Mouse (Mus musculus) gastrocnemius, postnatal 4 days (tissue): ENCODE measurements at regions not wholly inside any gene's neighbourhood (a gene's known extent, or its start where the extent isn't known, plus 50 kb on each side); places are given as distances from the start of the nearest gene placed in this dataset.
A peak's percentile ranks its signal among the peaks of the same experiment; 100 is the strongest.

Source experiments
- DNase-seq, 2 experiments: peaks; one replicate each; pipeline ENCODE4 v3.0.0; 2021 to 2022; ENCODE audit warnings: low spot score in 2 of 2, mixed read lengths in 2 of 2

GRCm38 (mm10) chr11:19737807-19738206, 186.4 kb upstream of the Spred2 start:
- no peak for DNase-seq

- DNase-seq = no peak
Observed at GRCm38 (mm10) chr11:19739527-19740151, 184.5 kb upstream of the Spred2 start.

GRCm38 (mm10) chr11:19740562-19740961, 183.6 kb upstream of the Spred2 start:
- DNase-seq = no peak

- no peak for DNase-seq
Observed at GRCm38 (mm10) chr11:19747097-19747972, 176.8 kb upstream of the Spred2 start.

- no peak for DNase-seq
Observed at GRCm38 (mm10) chr11:19747973-19748559, 176.1 kb upstream of the Spred2 start.

GRCm38 (mm10) chr11:19758892-19759291, 165.3 kb upstream of the Spred2 start:
- DNase-seq = no peak

GRCm38 (mm10) chr11:19760861-19761693, 163.1 kb upstream of the Spred2 start:
- DNase-seq = peak in 1 of 2 experiments; percentile 59

- DNase-seq = no peak
Observed at GRCm38 (mm10) chr11:19761694-19761976, 162.5 kb upstream of the Spred2 start.

GRCm38 (mm10) chr11:19767316-19767715, 156.9 kb upstream of the Spred2 start:
- no peak for DNase-seq

- DNase-seq = no peak
Observed at GRCm38 (mm10) chr11:19767871-19768270, 156.3 kb upstream of the Spred2 start.

GRCm38 (mm10) chr11:19768962-19769361, 155.2 kb upstream of the Spred2 start:
- no peak for DNase-seq

- DNase-seq = no peak
Observed at GRCm38 (mm10) chr11:19774010-19774409, 150.2 kb upstream of the Spred2 start.

GRCm38 (mm10) chr11:19775741-19776140, 148.4 kb upstream of the Spred2 start:
- DNase-seq = no peak

- DNase-seq = no peak
Observed at GRCm38 (mm10) chr11:19776473-19777200, 147.5 kb upstream of the Spred2 start.

- no peak for DNase-seq
Observed at GRCm38 (mm10) chr11:19778191-19778590, 146.0 kb upstream of the Spred2 start.

- DNase-seq = no peak
Observed at GRCm38 (mm10) chr11:19785110-19785509, 139.1 kb upstream of the Spred2 start.

- DNase-seq = no peak
Observed at GRCm38 (mm10) chr11:19796950-19797670, 127.1 kb upstream of the Spred2 start.

GRCm38 (mm10) chr11:19809359-19809758, 114.8 kb upstream of the Spred2 start:
- DNase-seq = no peak

GRCm38 (mm10) chr11:19811271-19811991, 112.7 kb upstream of the Spred2 start:
- no peak for DNase-seq
